Mouse (Mus musculus): Measurements from ENCODE around the gene Usp25. TPM values are rescaled to one million over a fixed set of nuclear protein-coding genes. Genes with fewer than 3 reads are reported as not detected.

Gene Usp25
- total RNA-seq, 2 experiments from 2014 or later = 88.1 to 89.7 TPM

- DNase-seq (ENCODE audit: low spot score) = no peak
Measured at GRCm38 (mm10) chr16:77133055-77133454, 119.5 kb downstream of the Usp25 start.

DNA sequence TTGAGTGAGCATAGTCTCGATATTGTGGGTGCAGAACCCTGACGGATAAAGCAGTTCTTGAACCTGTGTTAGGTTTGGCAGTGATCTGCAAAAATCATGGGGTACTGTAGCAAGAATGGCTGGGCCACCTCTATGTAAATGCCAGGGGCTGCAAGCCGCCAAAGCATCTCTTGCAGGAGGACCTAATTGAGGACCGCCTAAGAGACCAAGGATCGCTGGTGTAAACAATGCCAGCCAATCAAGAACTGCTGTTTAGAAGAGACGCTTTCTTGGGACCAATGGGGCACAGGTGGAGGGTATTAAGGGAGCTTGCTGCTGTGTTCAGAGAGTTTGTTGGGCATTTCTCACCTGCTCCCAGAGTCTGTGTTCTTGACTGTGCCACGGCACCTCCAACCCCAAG, 127.1 kb downstream of the Usp25 start:
- no peak for DNase-seq (ENCODE audit: low spot score)

GRCm38 (mm10) chr16:77146801-77147200, 133.3 kb downstream of the Usp25 start:
- DNase-seq (ENCODE audit: low spot score) = no peak

DNA sequence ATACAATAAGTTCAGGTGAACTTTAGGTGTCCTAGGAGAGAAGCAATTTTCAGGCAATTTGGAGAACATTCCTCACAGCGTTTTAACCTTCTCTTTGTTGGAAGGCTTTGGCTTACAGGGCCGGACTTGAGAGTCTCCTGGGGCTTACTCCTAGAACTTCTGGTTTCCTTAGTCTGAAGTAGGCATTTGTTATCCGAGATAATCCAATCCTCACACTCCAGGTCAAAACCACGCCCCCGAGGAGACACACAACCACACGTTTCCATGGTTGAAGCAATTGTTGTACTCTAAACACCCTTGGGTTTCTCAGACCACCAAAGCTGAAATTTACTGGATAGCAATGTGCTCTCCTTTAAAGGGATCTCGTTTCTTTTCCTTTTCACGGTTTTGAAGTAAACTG, 136.8 kb downstream of the Usp25 start:
- DNase-seq (ENCODE audit: low spot score) = no peak

GRCm38 (mm10) chr16:77150884-77151283, 137.4 kb downstream of the Usp25 start:
- DNase-seq (ENCODE audit: low spot score) = no peak

GRCm38 (mm10) chr16:77152288-77152687, 138.8 kb downstream of the Usp25 start:
- no peak for DNase-seq (ENCODE audit: low spot score)

GRCm38 (mm10) chr16:77153216-77153715, 139.8 kb downstream of the Usp25 start:
- no peak for DNase-seq (ENCODE audit: low spot score)

DNA sequence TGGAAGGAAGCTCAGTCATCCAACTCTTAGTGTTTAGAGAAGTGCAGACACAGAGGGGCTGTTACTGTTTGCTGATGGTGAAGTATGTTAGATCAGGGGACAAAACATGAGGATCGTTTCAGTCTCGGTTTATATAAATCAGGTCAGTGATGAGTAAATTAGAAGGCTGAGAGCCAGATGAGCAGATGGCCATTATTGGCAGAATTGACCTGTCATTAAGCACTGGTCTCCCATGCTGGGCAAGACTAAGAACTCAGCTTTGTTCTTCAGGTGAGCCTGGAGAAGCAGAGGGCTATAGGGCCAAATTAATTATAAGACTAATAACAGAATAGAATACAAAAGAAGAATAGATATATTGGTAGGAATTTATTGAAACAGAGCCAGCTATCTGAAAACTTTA, 140.3 kb downstream of the Usp25 start:
- DNase-seq (ENCODE audit: low spot score) = no peak

- no peak for DNase-seq (ENCODE audit: low spot score)
Measured at GRCm38 (mm10) chr16:77154831-77155230, 141.3 kb downstream of the Usp25 start.
